Mouse (Mus musculus) cerebellum, adult 9-11 months (tissue): Measurements from ENCODE around the gene Gm7138.
"Not testable (repeated sequence)": the region's sequence is repeated elsewhere in the genome, so short reads cannot be mapped to it uniquely, and the experiment has no call there.

Experiments
- DNase-seq: peaks from one replicate; pipeline ENCODE4 v3.0.0; 2022

The Gm7138 gene

GRCm38 (mm10) chr10:77776844-77777243 is at the start of gene Gm7138:
Gene Gm7138 (minus strand): TSS chr10:77776944.
- DNase-seq = not testable (repeated sequence)

GRCm38 (mm10) chr10:77819203-77819602 is 42.5 kb upstream of the Gm7138 start:
- no peak for DNase-seq

- no peak for DNase-seq
Observed at GRCm38 (mm10) chr10:77818523-77818922, 41.8 kb upstream of the Gm7138 start.

GRCm38 (mm10) chr10:77815514-77815913 is 38.8 kb upstream of the Gm7138 start:
- DNase-seq = no peak

- DNase-seq = no peak
Observed at GRCm38 (mm10) chr10:77814382-77814781, 37.6 kb upstream of the Gm7138 start, which contains the start of gene Gm2696. Gene Gm2696 (plus strand): TSS chr10:77814682.

- DNase-seq = no peak
Observed at GRCm38 (mm10) chr10:77811743-77812142, 35.0 kb upstream of the Gm7138 start, which contains the start of gene Gm9507. Gene Gm9507 (minus strand): TSS chr10:77811843.

GRCm38 (mm10) chr10:77804095-77804494 is 27.4 kb upstream of the Gm7138 start:
- no peak for DNase-seq

- DNase-seq = no peak
Observed at GRCm38 (mm10) chr10:77798921-77799508, 22.3 kb upstream of the Gm7138 start, which contains the start of gene Gm19668. Gene Gm19668 (minus strand): TSS chr10:77799133.

GRCm38 (mm10) chr10:77798164-77798920 is 21.6 kb upstream of the Gm7138 start:
- DNase-seq = peak; percentile 49

- no peak for DNase-seq
Observed at GRCm38 (mm10) chr10:77797677-77798076, 20.9 kb upstream of the Gm7138 start.

- DNase-seq = no peak
Observed at GRCm38 (mm10) chr10:77794976-77795375, 18.2 kb upstream of the Gm7138 start, which contains the start of gene Gm9639. Gene Gm9639 (minus strand): TSS chr10:77795076.

- no peak for DNase-seq
Observed at GRCm38 (mm10) chr10:77788621-77789020, 11.9 kb upstream of the Gm7138 start.

- DNase-seq = not testable (repeated sequence)
Observed at GRCm38 (mm10) chr10:77787876-77788275, 11.1 kb upstream of the Gm7138 start, which contains the start of gene Gm7137. Gene Gm7137 (minus strand): TSS chr10:77788200.

GRCm38 (mm10) chr10:77783396-77783795 is 6.7 kb upstream of the Gm7138 start:
- not testable (repeated sequence) for DNase-seq

- DNase-seq = not testable (repeated sequence)
Observed at GRCm38 (mm10) chr10:77782442-77782841, 5.7 kb upstream of the Gm7138 start, which contains the start of gene Gm3250. Gene Gm3250 (minus strand): TSS chr10:77782542.

GRCm38 (mm10) chr10:77772142-77772541 is 4.6 kb downstream of the Gm7138 start:
- not testable (repeated sequence) for DNase-seq

- not testable (repeated sequence) for DNase-seq
Observed at GRCm38 (mm10) chr10:77771225-77771624, 5.5 kb downstream of the Gm7138 start, which contains the start of gene Gm3238. Gene Gm3238 (minus strand): TSS chr10:77771325.

GRCm38 (mm10) chr10:77769727-77770126 is 7.0 kb downstream of the Gm7138 start:
- DNase-seq = no peak

- not testable (repeated sequence) for DNase-seq
Observed at GRCm38 (mm10) chr10:77759582-77759981, 17.2 kb downstream of the Gm7138 start, which contains the start of gene Gm3233. Gene Gm3233 (minus strand): TSS chr10:77759682.

GRCm38 (mm10) chr10:77753448-77753847 is 23.3 kb downstream of the Gm7138 start:
- DNase-seq = no peak

- DNase-seq = not testable (repeated sequence)
Observed at GRCm38 (mm10) chr10:77752312-77752711, 24.4 kb downstream of the Gm7138 start.

- not testable (repeated sequence) for DNase-seq
Observed at GRCm38 (mm10) chr10:77751254-77751653, 25.5 kb downstream of the Gm7138 start, which contains the start of gene Gm9736. Gene Gm9736 (minus strand): TSS chr10:77751354.

- peak; percentile 54 for DNase-seq
Observed at GRCm38 (mm10) chr10:77750686-77751085, 26.1 kb downstream of the Gm7138 start.
